Mouse (Mus musculus): Measurements from ENCODE around the gene Nr2e3. TPM values are rescaled to one million over a fixed set of nuclear protein-coding genes. Genes with fewer than 3 reads are reported as not detected.
A peak's percentile ranks its signal among the peaks of the same experiment; 100 is the strongest.
"Not testable (repeated sequence)": the region's sequence is repeated elsewhere in the genome, so short reads cannot be mapped to it uniquely, and the experiment has no call there.

Nr2e3 gene
- polyA plus RNA-seq, 1 experiment from 2014 or later: not detected

DNA sequence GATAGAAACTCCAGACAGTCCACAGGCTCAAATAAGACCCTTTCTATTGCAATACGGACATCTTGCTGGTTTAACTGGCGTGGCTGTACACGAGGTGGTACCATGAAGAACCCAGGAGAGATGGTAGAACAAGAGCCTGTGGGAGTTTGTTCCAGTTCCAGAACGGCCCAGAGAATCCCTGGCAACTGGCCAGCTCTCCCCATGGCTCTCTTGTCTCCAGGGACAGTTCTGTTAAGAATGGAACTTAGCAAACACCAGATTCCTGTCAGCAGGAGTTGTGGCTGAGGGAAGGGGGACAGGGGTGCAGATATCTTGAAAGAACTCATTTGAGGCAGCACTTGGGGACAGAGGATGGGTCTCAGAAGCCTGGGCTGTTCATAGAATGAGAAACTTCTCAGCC lies 10.8 kb upstream of the Nr2e3 start:
- Histone ChIP-seq H3K27ac (ENCODE audit: low read length) (no peak overlapping the region), H3K9ac (ENCODE audit: low read length) (no peak overlapping the region), H3K36me3 (ENCODE audit: control insufficient read depth, insufficient read depth) (no peaks in the 10 kb centered on the region), H3K4me1 (ENCODE audit: control insufficient read depth, insufficient read depth, low read length) (peaks cover 6% of the 10 kb centered on the region; the same call in 1 of the 2 replicates), H3K9me3 (replicated peaks; ENCODE audit: control insufficient read depth, low read length) (no peaks in the 10 kb centered on the region), H3K4me2 (ENCODE audit: low read depth, low read length) (no peak overlapping the region), H3K4me3 (ENCODE audit: low read length) (no peak overlapping the region), H3K27me3 (ENCODE audit: control insufficient read depth, insufficient read depth, low read length) (no peaks in the 10 kb centered on the region)
- ATAC-seq (replicated peaks; ENCODE audit: extremely low read depth, insufficient read depth, low FRiP score): no peak
- 67% methylated on average over 4 of the region's 4 CpGs for WGBS

DNA sequence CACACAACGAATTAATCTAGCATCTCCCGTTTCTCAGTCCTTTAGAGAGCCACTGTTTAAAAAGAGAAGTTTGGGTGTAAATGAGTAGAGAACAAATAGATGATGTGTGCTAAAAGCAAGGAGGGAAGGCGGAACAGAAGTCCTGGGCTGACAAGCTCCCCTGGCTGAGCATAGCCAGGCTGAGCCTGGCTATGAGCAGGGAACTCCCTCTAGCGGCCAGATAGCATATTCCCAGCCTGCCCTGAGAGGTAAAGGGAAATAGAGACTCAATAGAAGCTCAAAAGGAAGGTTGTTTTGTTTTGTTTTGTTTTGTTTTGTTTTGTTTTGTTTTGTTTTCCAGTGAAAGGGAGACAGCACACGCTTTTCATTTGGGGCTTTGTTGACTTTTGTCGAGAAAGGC lies 8.9 kb upstream of the Nr2e3 start:
- H3K9me3 ChIP-seq (replicated peaks; ENCODE audit: control insufficient read depth, low read length): no peaks in the 10 kb centered on the region
- H3K9ac ChIP-seq (ENCODE audit: low read length): no peak overlapping the region
- no peak overlapping the region for H3K27ac ChIP-seq (ENCODE audit: low read length)
- no peak overlapping the region for H3K4me3 ChIP-seq (ENCODE audit: low read length)
- no peaks in the 10 kb centered on the region for H3K27me3 ChIP-seq (ENCODE audit: control insufficient read depth, insufficient read depth, low read length)
- peaks cover 14% of the 10 kb centered on the region for H3K4me1 ChIP-seq (ENCODE audit: control insufficient read depth, insufficient read depth, low read length)
- WGBS: 23% methylated on average over 6 of the region's 6 CpGs
- peak; percentile 76; the same call in 1 of the 2 replicates for ATAC-seq (replicated peaks; ENCODE audit: extremely low read depth, insufficient read depth, low FRiP score)
- H3K4me2 ChIP-seq (ENCODE audit: low read depth, low read length): no peak overlapping the region
- no peaks in the 10 kb centered on the region for H3K36me3 ChIP-seq (ENCODE audit: control insufficient read depth, insufficient read depth)

DNA sequence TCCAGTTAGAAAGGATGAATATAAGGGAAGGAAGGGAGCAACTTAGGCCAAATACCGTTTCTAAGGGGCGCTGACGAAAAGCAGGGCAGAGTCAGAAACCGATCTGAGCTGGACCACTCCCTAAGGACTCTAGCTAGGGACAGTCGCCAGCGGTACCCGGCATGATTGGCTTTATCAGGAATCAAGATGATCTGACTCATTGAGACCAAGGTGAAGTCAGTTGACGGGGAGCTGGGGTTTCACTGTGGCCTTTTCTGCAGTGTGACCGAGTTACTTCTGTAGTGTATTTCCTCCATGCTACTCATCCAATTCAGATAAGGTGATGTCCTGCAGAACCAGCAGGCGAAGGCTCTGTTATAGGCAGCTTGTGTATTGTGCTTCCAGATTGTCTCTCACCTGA lies 4.6 kb upstream of the Nr2e3 start:
- no peak for ATAC-seq (replicated peaks; ENCODE audit: extremely low read depth, insufficient read depth, low FRiP score)
- Histone ChIP-seq H3K9ac (ENCODE audit: low read length) (no peak overlapping the region), H3K27me3 (ENCODE audit: control insufficient read depth, insufficient read depth, low read length) (no peaks in the 10 kb centered on the region), H3K27ac (ENCODE audit: low read length) (no peak overlapping the region), H3K36me3 (ENCODE audit: control insufficient read depth, insufficient read depth) (no peaks in the 10 kb centered on the region), H3K4me2 (ENCODE audit: low read depth, low read length) (no peak overlapping the region), H3K4me1 (ENCODE audit: control insufficient read depth, insufficient read depth, low read length) (peaks cover 10% of the 10 kb centered on the region), H3K9me3 (replicated peaks; ENCODE audit: control insufficient read depth, low read length) (no peaks in the 10 kb centered on the region), H3K4me3 (ENCODE audit: low read length) (no peak overlapping the region)
- WGBS: 48% methylated on average over 10 of the region's 10 CpGs

DNA sequence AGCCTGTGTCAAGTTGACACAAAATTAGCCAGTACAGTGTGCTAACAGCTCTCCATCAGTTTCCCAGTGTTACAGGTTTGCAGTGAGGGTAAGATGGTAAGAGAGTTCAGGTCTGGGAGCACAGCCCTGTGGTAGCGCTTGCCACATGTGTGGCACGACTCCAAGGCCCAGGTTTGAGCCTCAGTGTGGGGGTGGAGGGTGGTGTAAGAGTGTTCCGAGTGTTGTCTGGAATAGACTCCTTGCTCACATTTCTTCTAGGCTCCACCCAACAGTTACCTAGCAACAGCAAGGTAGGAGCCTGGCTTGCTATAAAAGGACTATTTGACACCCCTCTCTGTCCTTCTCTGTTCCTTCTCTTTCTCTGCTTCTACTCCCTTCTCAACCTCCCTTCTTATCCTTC lies 3.9 kb upstream of the Nr2e3 start:
- Histone ChIP-seq H3K4me1 (ENCODE audit: control insufficient read depth, insufficient read depth, low read length) (peaks cover 10% of the 10 kb centered on the region), H3K27ac (ENCODE audit: low read length) (no peak overlapping the region), H3K27me3 (ENCODE audit: control insufficient read depth, insufficient read depth, low read length) (no peaks in the 10 kb centered on the region), H3K9ac (ENCODE audit: low read length) (no peak overlapping the region), H3K4me3 (ENCODE audit: low read length) (no peak overlapping the region), H3K4me2 (ENCODE audit: low read depth, low read length) (no peak overlapping the region), H3K9me3 (replicated peaks; ENCODE audit: control insufficient read depth, low read length) (no peaks in the 10 kb centered on the region), H3K36me3 (ENCODE audit: control insufficient read depth, insufficient read depth) (no peaks in the 10 kb centered on the region)
- ATAC-seq (replicated peaks; ENCODE audit: extremely low read depth, insufficient read depth, low FRiP score): no peak
- WGBS: 45% methylated on average over 3 of the region's 3 CpGs

DNA sequence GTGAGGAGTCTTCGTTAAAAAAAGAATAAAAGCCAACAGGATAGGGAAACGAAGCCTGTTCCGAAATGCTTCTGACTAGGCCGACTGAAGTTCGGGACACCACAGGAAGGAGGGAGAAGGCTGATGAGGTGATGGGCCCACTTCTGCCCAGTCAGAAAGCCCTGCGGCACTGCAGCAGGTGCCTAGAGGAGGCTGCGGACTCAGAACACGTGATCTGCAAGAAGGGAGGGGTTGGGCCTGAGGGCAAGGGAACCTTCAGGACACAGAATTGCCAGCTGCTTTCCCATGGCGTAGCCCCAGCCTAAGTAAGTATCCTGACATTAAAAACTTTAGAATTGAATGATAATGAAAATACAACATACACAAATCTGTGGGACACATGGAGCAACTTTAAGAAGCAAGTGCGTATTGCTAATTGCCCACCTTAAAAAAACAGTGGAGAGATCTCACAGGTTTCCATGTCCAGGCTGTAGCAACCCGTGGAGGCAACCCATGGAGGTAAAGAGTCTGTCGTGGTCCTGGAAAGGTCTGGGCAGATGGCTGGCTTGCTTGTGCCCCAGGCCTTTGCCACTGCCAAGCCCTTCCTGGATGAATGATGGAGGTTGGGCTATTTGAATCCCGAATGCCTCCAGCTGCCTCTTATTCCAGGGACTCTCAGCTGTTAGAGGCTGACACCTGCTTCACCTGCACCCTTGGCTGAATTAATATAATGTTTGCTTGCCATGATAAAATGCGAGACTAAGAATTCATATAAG lies 919 bp upstream of the Nr2e3 start:
- H3K9me3 ChIP-seq (replicated peaks; ENCODE audit: control insufficient read depth, low read length): no peaks in the 10 kb centered on the region
- no peaks in the 10 kb centered on the region for H3K27me3 ChIP-seq (ENCODE audit: control insufficient read depth, insufficient read depth, low read length)
- WGBS: 70% methylated on average over 14 of the region's 14 CpGs
- no peak overlapping the region for H3K4me3 ChIP-seq (ENCODE audit: low read length)
- H3K4me1 ChIP-seq (ENCODE audit: control insufficient read depth, insufficient read depth, low read length): peaks cover 13% of the 10 kb centered on the region
- ATAC-seq (replicated peaks; ENCODE audit: extremely low read depth, insufficient read depth, low FRiP score): no peak
- no peak overlapping the region for H3K9ac ChIP-seq (ENCODE audit: low read length)
- no peak overlapping the region for H3K4me2 ChIP-seq (ENCODE audit: low read depth, low read length)
- no peaks in the 10 kb centered on the region for H3K36me3 ChIP-seq (ENCODE audit: control insufficient read depth, insufficient read depth)
- no peak overlapping the region for H3K27ac ChIP-seq (ENCODE audit: low read length)

DNA sequence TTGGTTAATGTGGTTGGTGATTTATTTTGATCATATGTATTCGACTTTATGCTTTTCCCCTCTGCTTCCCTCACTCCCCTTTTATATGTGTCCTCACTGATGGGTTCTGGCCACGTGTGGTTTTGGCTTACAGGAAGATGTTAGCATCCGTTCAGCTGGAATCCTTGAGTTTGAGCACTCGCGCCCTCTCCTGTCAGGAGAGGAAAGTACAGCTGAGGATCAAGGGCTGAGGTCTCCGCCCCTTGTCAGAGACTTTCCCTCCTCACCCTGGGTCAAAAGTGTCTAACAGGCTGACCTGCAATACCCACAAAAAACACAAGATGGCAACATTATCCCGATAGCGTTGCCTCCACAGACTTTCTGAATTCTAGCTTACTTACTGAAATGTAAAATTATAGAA lies 1.2 kb downstream of the Nr2e3 start:
- peak; percentile 74 for ATAC-seq (replicated peaks; ENCODE audit: extremely low read depth, insufficient read depth, low FRiP score)
- Histone ChIP-seq H3K9ac (ENCODE audit: low read length) (no peak overlapping the region), H3K36me3 (ENCODE audit: control insufficient read depth, insufficient read depth) (no peaks in the 10 kb centered on the region), H3K4me2 (ENCODE audit: low read depth, low read length) (no peak overlapping the region), H3K27ac (ENCODE audit: low read length) (no peak overlapping the region), H3K4me3 (ENCODE audit: low read length) (no peak overlapping the region), H3K9me3 (replicated peaks; ENCODE audit: control insufficient read depth, low read length) (no peaks in the 10 kb centered on the region), H3K27me3 (ENCODE audit: control insufficient read depth, insufficient read depth, low read length) (no peaks in the 10 kb centered on the region), H3K4me1 (ENCODE audit: control insufficient read depth, insufficient read depth, low read length) (peaks cover 16% of the 10 kb centered on the region)
- WGBS: 1% methylated on average over 8 of the region's 8 CpGs

DNA sequence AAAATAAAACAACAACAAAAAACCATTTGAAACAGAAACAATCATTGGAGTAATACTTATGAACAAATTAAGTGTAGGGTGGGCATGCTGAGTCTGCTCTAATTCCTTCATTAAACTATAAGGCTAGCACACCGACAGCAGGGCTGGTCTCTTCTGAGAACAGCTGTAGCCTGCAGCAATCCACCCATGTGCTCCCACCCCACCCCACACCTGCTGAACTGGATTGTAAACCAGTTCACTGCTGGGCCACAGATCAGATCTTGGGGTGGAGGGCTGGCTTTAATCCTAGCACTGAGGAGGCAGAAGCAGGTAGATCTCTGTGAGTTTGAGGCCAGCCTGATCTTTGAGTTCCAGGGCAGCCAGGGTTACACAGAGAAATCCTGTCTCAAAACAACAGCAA lies 2.3 kb downstream of the Nr2e3 start:
- H3K27ac ChIP-seq (ENCODE audit: low read length); ATAC-seq (replicated peaks; ENCODE audit: extremely low read depth, insufficient read depth, low FRiP score); H3K27me3 ChIP-seq (ENCODE audit: control insufficient read depth, insufficient read depth, low read length); H3K9me3 ChIP-seq (replicated peaks; ENCODE audit: control insufficient read depth, low read length); H3K4me3 ChIP-seq (ENCODE audit: low read length); H3K4me2 ChIP-seq (ENCODE audit: low read depth, low read length); H3K9ac ChIP-seq (ENCODE audit: low read length); H3K36me3 ChIP-seq (ENCODE audit: control insufficient read depth, insufficient read depth): not testable (repeated sequence)
- H3K4me1 ChIP-seq (ENCODE audit: control insufficient read depth, insufficient read depth, low read length): peaks cover 15% of the 10 kb centered on the region
- WGBS: 83% methylated on average over 1 of the region's 1 CpGs

DNA sequence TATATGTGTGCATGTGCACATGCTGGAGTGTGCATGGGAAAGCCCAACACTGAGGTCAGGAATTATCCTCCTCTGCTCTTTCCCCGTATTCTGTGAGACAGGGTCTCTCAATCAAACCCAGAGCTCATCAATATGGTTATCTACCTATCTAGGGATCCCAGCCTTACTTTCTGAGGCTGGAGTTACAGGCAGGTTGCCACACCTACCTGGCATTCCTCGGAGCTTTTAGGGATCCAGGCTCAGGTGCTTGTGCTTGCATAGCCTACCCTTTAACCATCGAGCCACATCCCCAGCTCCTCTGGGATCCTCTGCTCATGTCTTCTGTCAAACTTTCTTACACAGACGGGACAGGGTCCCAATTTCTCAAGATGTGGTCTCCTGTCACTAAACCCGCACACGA lies 4.0 kb downstream of the Nr2e3 start:
- no peak overlapping the region for H3K9ac ChIP-seq (ENCODE audit: low read length)
- 47% methylated on average over 6 of the region's 6 CpGs for WGBS
- ATAC-seq (replicated peaks; ENCODE audit: extremely low read depth, insufficient read depth, low FRiP score): no peak
- H3K36me3 ChIP-seq (ENCODE audit: control insufficient read depth, insufficient read depth): no peaks in the 10 kb centered on the region
- H3K27ac ChIP-seq (ENCODE audit: low read length): no peak overlapping the region
- no peaks in the 10 kb centered on the region for H3K27me3 ChIP-seq (ENCODE audit: control insufficient read depth, insufficient read depth, low read length)
- peaks cover 21% of the 10 kb centered on the region for H3K4me1 ChIP-seq (ENCODE audit: control insufficient read depth, insufficient read depth, low read length)
- H3K4me2 ChIP-seq (ENCODE audit: low read depth, low read length): no peak overlapping the region; the same call in 1 of the 2 replicates
- no peaks in the 10 kb centered on the region for H3K9me3 ChIP-seq (replicated peaks; ENCODE audit: control insufficient read depth, low read length)
- H3K4me3 ChIP-seq (ENCODE audit: low read length): no peak overlapping the region

DNA sequence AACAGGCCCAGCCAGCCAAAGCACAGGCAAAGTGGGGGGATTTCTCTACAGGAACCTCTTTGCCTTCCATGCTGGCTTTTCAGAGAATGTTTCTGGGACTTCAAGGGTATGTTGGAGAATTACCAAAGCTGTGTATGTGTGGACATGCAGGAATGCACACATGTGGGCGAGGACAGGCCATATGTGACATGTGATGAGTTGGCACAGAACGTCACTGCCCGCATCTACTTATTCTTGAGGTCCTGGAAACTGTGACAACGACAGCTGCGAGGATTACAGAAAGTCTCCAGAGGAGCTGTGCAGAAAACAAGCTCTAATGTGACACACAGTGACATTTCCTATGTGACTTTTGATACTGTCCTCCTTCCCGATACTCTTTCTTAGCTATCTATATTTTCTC lies 4.8 kb downstream of the Nr2e3 start:
- Histone ChIP-seq H3K9me3 (replicated peaks; ENCODE audit: control insufficient read depth, low read length) (no peaks in the 10 kb centered on the region), H3K27me3 (ENCODE audit: control insufficient read depth, insufficient read depth, low read length) (no peaks in the 10 kb centered on the region), H3K36me3 (ENCODE audit: control insufficient read depth, insufficient read depth) (no peaks in the 10 kb centered on the region), H3K9ac (ENCODE audit: low read length) (no peak overlapping the region; the same call in 1 of the 2 replicates), H3K4me3 (ENCODE audit: low read length) (no peak overlapping the region), H3K4me2 (ENCODE audit: low read depth, low read length) (peak overlapping the region; percentile 14; the same call in 1 of the 2 replicates), H3K27ac (ENCODE audit: low read length) (peak overlapping the region; percentile 73), H3K4me1 (ENCODE audit: control insufficient read depth, insufficient read depth, low read length) (peaks cover 21% of the 10 kb centered on the region)
- peak; percentile 57 for ATAC-seq (replicated peaks; ENCODE audit: extremely low read depth, insufficient read depth, low FRiP score)
- WGBS: 35% methylated on average over 6 of the region's 6 CpGs
